Mouse (Mus musculus): ENCODE results near the gene Gpsm3. TPM values are rescaled to one million over a fixed set of nuclear protein-coding genes. Genes with fewer than 3 reads are reported as not detected.

Gene Gpsm3
- polyA plus RNA-seq, 1 experiment from 2014 or later, result 15.3 TPM

- H3K9ac ChIP-seq (ENCODE audit: low read depth, low read length), result no peak overlapping the region
- H3K4me3 ChIP-seq (ENCODE audit: low read depth, low read length), result no peak overlapping the region
- 73% methylated on average over 7 of the region's 7 CpGs for WGBS (ENCODE audit: insufficient replicate concordance)
- no peaks in the 10 kb centered on the region for H3K36me3 ChIP-seq (ENCODE audit: control insufficient read depth, insufficient read depth)
- ATAC-seq (ENCODE audit: low read depth), result no peak
- no peak overlapping the region for H3K27ac ChIP-seq (ENCODE audit: low read length)
- no peak overlapping the region for H3K4me2 ChIP-seq (ENCODE audit: low read depth, low read length)
- H3K9me3 ChIP-seq (replicated peaks; ENCODE audit: control insufficient read depth, low read length), result no peaks in the 10 kb centered on the region
- no peaks in the 10 kb centered on the region for H3K27me3 ChIP-seq (ENCODE audit: control insufficient read depth, insufficient read depth, low read depth, low read length)
- H3K4me1 ChIP-seq (ENCODE audit: control insufficient read depth, low read depth, low read length), result peaks cover 2% of the 10 kb centered on the region
These were observed 30.5 kb upstream of the Gpsm3 start for GRCm38 (mm10) chr17:34559116-34559515.

GRCm38 (mm10) chr17:34559895-34560294 is 29.7 kb upstream of the Gpsm3 start:
- H3K27ac ChIP-seq (ENCODE audit: low read length), result no peak overlapping the region
- H3K9me3 ChIP-seq (replicated peaks; ENCODE audit: control insufficient read depth, low read length), result no peaks in the 10 kb centered on the region
- H3K4me2 ChIP-seq (ENCODE audit: low read depth, low read length), result no peak overlapping the region
- WGBS (ENCODE audit: insufficient replicate concordance), result 31% methylated on average over 15 of the region's 15 CpGs
- H3K4me1 ChIP-seq (ENCODE audit: control insufficient read depth, low read depth, low read length), result peaks cover 2% of the 10 kb centered on the region
- H3K4me3 ChIP-seq (ENCODE audit: low read depth, low read length), result no peak overlapping the region
- ATAC-seq (ENCODE audit: low read depth), result 0 out of 2 replicates have a peak, but pooled peaks have one; percentile 32
- H3K27me3 ChIP-seq (ENCODE audit: control insufficient read depth, insufficient read depth, low read depth, low read length), result no peaks in the 10 kb centered on the region
- H3K36me3 ChIP-seq (ENCODE audit: control insufficient read depth, insufficient read depth), result no peaks in the 10 kb centered on the region
- no peak overlapping the region for H3K9ac ChIP-seq (ENCODE audit: low read depth, low read length)

DNA sequence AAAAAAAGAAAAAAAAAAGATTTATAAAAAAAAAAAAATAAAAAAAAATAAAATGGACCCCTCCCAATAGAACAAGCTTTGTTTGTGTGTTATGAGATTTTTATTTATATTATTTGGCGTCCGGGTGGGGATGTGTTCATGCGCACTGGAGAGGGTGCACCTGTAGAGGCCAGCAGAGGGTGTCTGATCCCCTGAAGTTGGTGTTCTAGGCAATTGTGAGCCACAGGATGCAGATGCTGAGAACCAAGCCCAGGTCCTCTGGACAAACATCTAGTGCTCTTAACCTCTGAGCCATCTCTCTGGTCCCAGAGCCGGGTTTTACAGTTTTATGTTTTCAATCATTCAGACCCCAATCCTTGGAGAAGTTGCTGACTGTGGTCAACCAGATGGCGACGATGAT is 29.2 kb upstream of the Gpsm3 start:
- Histone ChIP-seq H3K4me3 (ENCODE audit: low read depth, low read length) (no peak overlapping the region), H3K4me1 (ENCODE audit: control insufficient read depth, low read depth, low read length) (peaks cover 2% of the 10 kb centered on the region), H3K36me3 (ENCODE audit: control insufficient read depth, insufficient read depth) (no peaks in the 10 kb centered on the region), H3K9me3 (replicated peaks; ENCODE audit: control insufficient read depth, low read length) (no peaks in the 10 kb centered on the region), H3K27me3 (ENCODE audit: control insufficient read depth, insufficient read depth, low read depth, low read length) (no peaks in the 10 kb centered on the region), H3K9ac (ENCODE audit: low read depth, low read length) (no peak overlapping the region), H3K4me2 (ENCODE audit: low read depth, low read length) (no peak overlapping the region), H3K27ac (ENCODE audit: low read length) (no peak overlapping the region)
- no peak for ATAC-seq (ENCODE audit: low read depth)
- WGBS (ENCODE audit: insufficient replicate concordance), result 74% methylated on average over 6 of the region's 6 CpGs

DNA sequence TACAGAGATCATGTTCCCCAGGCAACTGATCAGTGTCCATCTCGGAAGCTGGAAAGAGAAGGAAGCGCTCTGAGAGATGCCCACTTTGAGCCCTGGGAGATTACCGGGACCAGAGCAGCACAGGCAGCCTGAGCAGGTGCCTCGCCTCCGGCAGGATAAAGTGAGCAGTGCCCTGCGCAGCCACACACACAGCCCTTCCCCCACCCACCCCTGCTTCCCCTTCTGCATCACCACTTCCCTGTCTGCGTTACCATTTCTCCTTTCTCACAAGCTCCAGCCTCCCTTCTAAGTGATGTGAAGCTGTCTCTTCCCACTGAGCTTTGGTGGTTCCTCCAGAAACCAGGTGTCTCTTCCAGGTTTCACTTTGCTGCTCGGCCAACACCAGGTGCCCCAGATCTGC is 28.4 kb upstream of the Gpsm3 start:
- Histone ChIP-seq H3K36me3 (ENCODE audit: control insufficient read depth, insufficient read depth) (no peaks in the 10 kb centered on the region), H3K4me2 (ENCODE audit: low read depth, low read length) (no peak overlapping the region), H3K27me3 (ENCODE audit: control insufficient read depth, insufficient read depth, low read depth, low read length) (no peaks in the 10 kb centered on the region), H3K4me3 (ENCODE audit: low read depth, low read length) (no peak overlapping the region), H3K27ac (ENCODE audit: low read length) (0 out of 2 replicates have a peak overlapping the region, but pooled peaks have one; percentile 13), H3K4me1 (ENCODE audit: control insufficient read depth, low read depth, low read length) (peaks cover 2% of the 10 kb centered on the region), H3K9me3 (replicated peaks; ENCODE audit: control insufficient read depth, low read length) (no peaks in the 10 kb centered on the region), H3K9ac (ENCODE audit: low read depth, low read length) (no peak overlapping the region)
- WGBS (ENCODE audit: insufficient replicate concordance), result 13% methylated on average over 8 of the region's 8 CpGs
- ATAC-seq (ENCODE audit: low read depth), result no peak

DNA sequence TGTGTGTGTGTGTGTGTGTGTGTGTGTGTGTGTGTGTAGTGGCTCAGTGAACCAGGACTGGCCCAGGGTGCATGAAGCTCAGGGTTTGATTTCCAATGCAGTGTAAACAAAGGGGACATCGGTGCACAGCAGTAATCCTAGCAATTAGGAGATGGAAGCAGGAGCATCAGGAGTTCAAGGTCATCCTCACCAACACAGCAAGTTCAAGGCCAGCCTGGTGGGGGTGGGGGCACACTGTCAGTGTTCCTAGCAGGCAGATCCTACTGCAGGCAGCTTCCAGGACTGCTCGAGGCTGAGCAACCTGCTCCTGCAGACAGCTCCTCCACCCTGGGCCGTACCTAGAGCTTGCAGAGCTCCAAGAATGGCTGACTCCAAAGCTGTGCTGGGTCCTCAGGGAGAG is 27.0 kb upstream of the Gpsm3 start:
- Histone ChIP-seq H3K9ac (ENCODE audit: low read depth, low read length) (no peak overlapping the region), H3K27me3 (ENCODE audit: control insufficient read depth, insufficient read depth, low read depth, low read length) (no peaks in the 10 kb centered on the region; the same call in 1 of the 2 replicates), H3K9me3 (replicated peaks; ENCODE audit: control insufficient read depth, low read length) (no peaks in the 10 kb centered on the region), H3K4me1 (ENCODE audit: control insufficient read depth, low read depth, low read length) (peaks cover 2% of the 10 kb centered on the region), H3K36me3 (ENCODE audit: control insufficient read depth, insufficient read depth) (no peaks in the 10 kb centered on the region), H3K27ac (ENCODE audit: low read length) (no peak overlapping the region), H3K4me3 (ENCODE audit: low read depth, low read length) (no peak overlapping the region), H3K4me2 (ENCODE audit: low read depth, low read length) (no peak overlapping the region)
- ATAC-seq (ENCODE audit: low read depth), result no peak
- WGBS (ENCODE audit: insufficient replicate concordance), result 55% methylated on average over 3 of the region's 3 CpGs

GRCm38 (mm10) chr17:34563354-34563753 is 26.3 kb upstream of the Gpsm3 start:
- Histone ChIP-seq H3K4me1 (ENCODE audit: control insufficient read depth, low read depth, low read length) (peaks cover 2% of the 10 kb centered on the region), H3K4me3 (ENCODE audit: low read depth, low read length) (no peak overlapping the region), H3K9ac (ENCODE audit: low read depth, low read length) (no peak overlapping the region), H3K9me3 (replicated peaks; ENCODE audit: control insufficient read depth, low read length) (no peaks in the 10 kb centered on the region), H3K4me2 (ENCODE audit: low read depth, low read length) (no peak overlapping the region), H3K27me3 (ENCODE audit: control insufficient read depth, insufficient read depth, low read depth, low read length) (no peaks in the 10 kb centered on the region; the same call in 1 of the 2 replicates), H3K27ac (ENCODE audit: low read length) (no peak overlapping the region), H3K36me3 (ENCODE audit: control insufficient read depth, insufficient read depth) (no peaks in the 10 kb centered on the region)
- ATAC-seq (ENCODE audit: low read depth), result no peak
- WGBS (ENCODE audit: insufficient replicate concordance), result 66% methylated on average over 11 of the region's 11 CpGs

DNA sequence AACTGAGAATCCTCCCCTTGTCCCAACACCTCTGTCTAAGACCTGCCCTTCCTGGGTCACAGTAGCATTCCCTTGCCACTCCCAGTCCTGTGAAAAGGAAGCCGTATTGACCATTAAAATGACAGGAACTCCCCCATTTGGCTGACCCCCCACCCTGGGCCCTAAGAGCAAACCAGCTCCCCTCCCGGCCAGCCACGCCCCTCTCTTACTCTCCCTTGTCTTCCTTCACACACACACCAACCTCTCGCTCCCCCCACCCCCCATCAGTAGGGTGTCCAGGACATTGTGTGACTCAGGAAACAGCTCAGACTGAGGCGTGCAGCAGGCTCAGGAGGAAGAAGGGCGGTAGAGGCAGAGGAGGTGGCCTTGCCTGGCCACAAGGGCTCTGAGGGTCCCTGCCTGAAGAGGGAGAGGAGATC is 25.6 kb upstream of the Gpsm3 start, which contains the start of gene Notch4:
TSS of gene Notch4 (plus strand) at position 266 of the 419 bp plus-strand sequence.
- Histone ChIP-seq H3K4me2 (ENCODE audit: low read depth, low read length) (no peak within 1 kb of the TSS), H3K9me3 (replicated peaks; ENCODE audit: control insufficient read depth, low read length) (no peaks in the 10 kb centered on the region), H3K9ac (ENCODE audit: low read depth, low read length) (no peak within 1 kb of the TSS), H3K4me1 (ENCODE audit: control insufficient read depth, low read depth, low read length) (peaks cover 2% of the 10 kb centered on the region), H3K36me3 (ENCODE audit: control insufficient read depth, insufficient read depth) (no peaks in the 10 kb centered on the region), H3K4me3 (ENCODE audit: low read depth, low read length) (no peak within 1 kb of the TSS), H3K27me3 (ENCODE audit: control insufficient read depth, insufficient read depth, low read depth, low read length) (no peaks in the 10 kb centered on the region; the same call in 1 of the 2 replicates), H3K27ac (ENCODE audit: low read length) (peak within 1 kb of the TSS; percentile 41; the same call in 1 of the 2 replicates)
- 4% methylated on average over 6 of the region's 6 CpGs for WGBS (ENCODE audit: insufficient replicate concordance)
- 0 out of 2 replicates have a peak, but pooled peaks have one; percentile 30 for ATAC-seq (ENCODE audit: low read depth)

DNA sequence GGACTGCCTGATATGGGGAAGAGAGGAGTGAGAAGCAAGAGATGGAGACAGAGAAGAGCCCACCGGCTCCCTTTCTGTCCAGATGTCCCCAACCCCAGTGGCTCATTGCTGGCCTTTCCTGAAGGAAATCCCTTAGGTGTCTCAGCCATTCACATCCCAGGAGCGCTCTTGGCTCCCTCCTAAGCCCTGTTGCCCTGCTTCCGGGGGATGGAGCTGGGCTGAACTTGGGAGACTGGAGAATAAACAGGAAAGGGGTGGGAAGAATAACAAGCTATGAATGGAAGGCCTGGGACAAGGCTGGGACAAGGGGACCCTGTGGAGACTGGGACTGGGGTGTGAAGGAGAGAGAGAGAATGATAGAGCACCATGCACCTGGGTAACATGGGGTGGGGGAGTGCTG is 24.8 kb upstream of the Gpsm3 start:
- Histone ChIP-seq H3K36me3 (ENCODE audit: control insufficient read depth, insufficient read depth) (no peaks in the 10 kb centered on the region), H3K9ac (ENCODE audit: low read depth, low read length) (no peak overlapping the region), H3K9me3 (replicated peaks; ENCODE audit: control insufficient read depth, low read length) (no peaks in the 10 kb centered on the region), H3K27ac (ENCODE audit: low read length) (no peak overlapping the region), H3K4me1 (ENCODE audit: control insufficient read depth, low read depth, low read length) (peaks cover 2% of the 10 kb centered on the region), H3K27me3 (ENCODE audit: control insufficient read depth, insufficient read depth, low read depth, low read length) (no peaks in the 10 kb centered on the region; the same call in 1 of the 2 replicates), H3K4me2 (ENCODE audit: low read depth, low read length) (no peak overlapping the region), H3K4me3 (ENCODE audit: low read depth, low read length) (no peak overlapping the region)
- WGBS (ENCODE audit: insufficient replicate concordance), result 46% methylated on average over 3 of the region's 3 CpGs
- peak; percentile 43; the same call in 1 of the 2 replicates for ATAC-seq (ENCODE audit: low read depth)

DNA sequence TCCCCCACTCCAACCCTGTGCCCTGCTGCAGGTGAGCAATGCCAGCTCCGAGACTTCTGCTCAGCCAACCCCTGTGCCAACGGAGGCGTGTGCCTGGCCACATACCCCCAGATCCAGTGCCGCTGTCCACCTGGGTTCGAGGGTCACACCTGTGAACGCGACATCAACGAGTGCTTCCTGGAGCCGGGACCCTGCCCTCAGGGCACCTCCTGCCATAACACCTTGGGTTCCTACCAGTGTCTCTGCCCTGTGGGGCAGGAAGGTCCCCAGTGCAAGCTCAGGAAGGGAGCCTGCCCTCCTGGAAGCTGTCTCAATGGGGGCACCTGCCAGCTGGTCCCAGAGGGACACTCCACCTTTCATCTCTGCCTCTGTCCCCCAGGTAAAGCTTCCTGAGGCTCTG is 22.3 kb upstream of the Gpsm3 start:
- Histone ChIP-seq H3K4me3 (ENCODE audit: low read depth, low read length) (no peak overlapping the region), H3K36me3 (ENCODE audit: control insufficient read depth, insufficient read depth) (no peaks in the 10 kb centered on the region), H3K27ac (ENCODE audit: low read length) (no peak overlapping the region), H3K27me3 (ENCODE audit: control insufficient read depth, insufficient read depth, low read depth, low read length) (no peaks in the 10 kb centered on the region; the same call in 1 of the 2 replicates), H3K4me2 (ENCODE audit: low read depth, low read length) (no peak overlapping the region), H3K9me3 (replicated peaks; ENCODE audit: control insufficient read depth, low read length) (no peaks in the 10 kb centered on the region), H3K9ac (ENCODE audit: low read depth, low read length) (no peak overlapping the region), H3K4me1 (ENCODE audit: control insufficient read depth, low read depth, low read length) (no peaks in the 10 kb centered on the region)
- no peak for ATAC-seq (ENCODE audit: low read depth)
- 64% methylated on average over 9 of the region's 9 CpGs for WGBS (ENCODE audit: insufficient replicate concordance)
